In genomic region chr3:55787487-55788213, GRCm38 (mm10) we compare ENCODE assay signal across 7 mouse cellular contexts. TPM values are rescaled to one million over a fixed set of nuclear protein-coding genes. Genes with fewer than 3 reads are reported as not detected.
DNase-seq lines count a peak whose midpoint lies in the region; ATAC-seq lines count a peak whose summit lies in the region.

No protein-coding gene starts in this region.

- peak overlapping the region; percentile 87 for H3K9ac ChIP-seq in hindbrain, embryonic 16.5 days (ENCODE audit: low read depth, low read length)
- H3K9ac ChIP-seq in liver, embryonic 12.5 days, result peak overlapping the region; percentile 64

- no peaks in the 10 kb centered on the region for H3K27me3 ChIP-seq in hindbrain, embryonic 16.5 days (replicated peaks; ENCODE audit: control insufficient read depth, insufficient read depth, low read length)
- H3K27me3 ChIP-seq in liver, embryonic 12.5 days (replicated peaks), result peaks cover 52% of the 10 kb centered on the region

- H3K4me1 ChIP-seq in hindbrain, embryonic 16.5 days (ENCODE audit: control insufficient read depth, insufficient read depth, low read depth, low read length), result peaks cover 5% of the 10 kb centered on the region; the same call in 1 of the 2 replicates
- peaks cover 19% of the 10 kb centered on the region for H3K4me1 ChIP-seq in liver, embryonic 12.5 days

- WGBS in hindbrain, embryonic 16.5 days, result 1% methylated on average over 54 of the region's 54 CpGs
- WGBS in liver, embryonic 12.5 days (ENCODE audit: insufficient replicate concordance), result 1% methylated on average over 54 of the region's 54 CpGs

- H3K27ac ChIP-seq in hindbrain, embryonic 16.5 days (ENCODE audit: low read depth, low read length), result peak overlapping the region; percentile 97
- no peak overlapping the region for H3K27ac ChIP-seq in liver, embryonic 12.5 days

- H3K4me3 ChIP-seq in hindbrain, embryonic 16.5 days (ENCODE audit: low read length), result peak overlapping the region; percentile 47
- peak overlapping the region; percentile 57 for H3K4me3 ChIP-seq in liver, embryonic 12.5 days

- peak; percentile 61 to 65 for DNase-seq in adrenal gland, postnatal 36 days
- peak; percentile 81 to 82 for DNase-seq in cerebellum, postnatal 25 days
- DNase-seq in gastrocnemius, postnatal 25 days, result peak; percentile 50
- DNase-seq in yolk sac, embryonic 10.5 days (ENCODE audit: low spot score), result peak; percentile 48

- H3K4me2 ChIP-seq in hindbrain, embryonic 16.5 days (ENCODE audit: low read length), result peak overlapping the region; percentile 85
- H3K4me2 ChIP-seq in liver, embryonic 12.5 days, result peak overlapping the region; percentile 75

- H3K36me3 ChIP-seq in hindbrain, embryonic 16.5 days (ENCODE audit: control insufficient read depth, insufficient read depth, low read length), result no peaks in the 10 kb centered on the region
- no peaks in the 10 kb centered on the region for H3K36me3 ChIP-seq in liver, embryonic 12.5 days

- H3K9me3 ChIP-seq in hindbrain, embryonic 16.5 days (ENCODE audit: control insufficient read depth, low read length), result no peaks in the 10 kb centered on the region
- no peaks in the 10 kb centered on the region for H3K9me3 ChIP-seq in liver, embryonic 12.5 days (replicated peaks)

- ATAC-seq in hindbrain, embryonic 16.5 days, result peak; percentile 63
- peak; percentile 65 for ATAC-seq in liver, embryonic 12.5 days
- 0 out of 2 replicates have a peak, but pooled peaks have one; percentile 32 for ATAC-seq in monocyte, adult 5-6 weeks (replicated peaks; ENCODE audit: insufficient number of reproducible peaks, low FRiP score, low TSS enrichment, poor library complexity, severe bottlenecking)

RNA-seq across cellular contexts. Expression of gene Mab21l1, which starts 5.3 kb away (rescaled TPM):
- total RNA-seq in adrenal gland, postnatal 36 days (2021), result 1 to 10 TPM; 1.1 TPM
- 1 to 10 TPM in 1 of 2 experiments, under 1 TPM in 1; 0.72 to 1.8 TPM for total RNA-seq in gastrocnemius, postnatal 25 days (2021)
- polyA plus RNA-seq in hindbrain, embryonic 16.5 days (2015; fragmentation: Nextera tagmentation; extraction: Ambion mirVana), result 160 TPM in 2 replicates
- 0.20 and 0.26 TPM in 2 replicates for polyA plus RNA-seq in liver, embryonic 12.5 days (2016; fragmentation: Nextera tagmentation; extraction: Ambion mirVana)
- not detected in 3 replicates for total RNA-seq in monocyte, adult 5-6 weeks (2017)
